Comparison of ENCODE assay signal across 23 mouse cellular contexts in the genomic region with DNA sequence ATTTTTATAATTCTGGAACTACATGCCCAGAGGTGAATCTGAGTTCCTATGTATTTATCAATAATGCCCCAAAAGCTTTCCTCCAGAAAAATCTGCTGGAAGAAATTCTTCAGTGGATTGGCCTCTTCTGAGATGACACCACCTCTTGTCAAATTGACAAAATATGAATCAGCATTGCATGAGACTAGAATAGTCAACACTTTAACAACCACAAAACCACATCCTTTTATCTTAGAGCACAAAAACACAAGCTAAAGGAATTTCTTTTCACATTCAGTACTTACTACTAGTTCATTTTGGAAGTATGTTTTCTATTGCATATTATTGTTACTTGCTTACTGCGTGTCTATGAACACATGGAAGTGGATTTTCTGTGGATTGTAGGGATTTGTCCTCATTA.
A peak's percentile ranks its signal among the peaks of the same experiment; 100 is the strongest.
DNase-seq lines count a peak whose midpoint lies in the region; ATAC-seq and TF ChIP-seq lines count a peak whose summit lies in the region.
"Had no signal": no experiment of that assay in that cellular context is flagged by ENCODE, and none has a peak within 500 bp of the region (broad histone marks: within the 10 kb centered on the region; RNA-seq: fewer than 3 reads in every experiment).

No protein-coding gene starts in this region.

- H3K4me2 ChIP-seq in midbrain, embryonic 11.5 days = no peak overlapping the region
- H3K4me2 ChIP-seq in midbrain, postnatal 0 days (ENCODE audit: low read depth, low read length, poor library complexity, severe bottlenecking) = no peak overlapping the region
- H3K4me2 ChIP-seq: embryonic facial prominence, embryonic 15.5 days; heart, embryonic 13.5 days; hindbrain, embryonic 12.5 days; intestine, embryonic 15.5 days had no signal

- 93% methylated on average over 1 of the region's 1 CpGs for WGBS in midbrain, embryonic 11.5 days
- WGBS in midbrain, postnatal 0 days = 89% methylated on average over 1 of the region's 1 CpGs

- H3K4me3 ChIP-seq in midbrain, embryonic 11.5 days (ENCODE audit: low read depth, low read length) = no peak overlapping the region
- no peak overlapping the region for H3K4me3 ChIP-seq in midbrain, postnatal 0 days (ENCODE audit: low read depth, low read length)
- H3K4me3 ChIP-seq: embryonic facial prominence, embryonic 15.5 days; erythroblast, embryonic 14.5 days; forebrain, embryonic 10.5 days; gastrocnemius, adult 2 months; heart, embryonic 13.5 days; hindbrain, embryonic 12.5 days; intestine, embryonic 15.5 days had no signal

- ATAC-seq in midbrain, embryonic 11.5 days (ENCODE audit: low FRiP score) = no peak
- ATAC-seq in midbrain, postnatal 0 days (ENCODE audit: low FRiP score) = no peak
- ATAC-seq in common myeloid progenitor, adult 5-6 weeks (replicated peaks; ENCODE audit: low read depth, poor library complexity, severe bottlenecking) = peak; percentile 58
- ATAC-seq in megakaryocyte progenitor cell, adult 5-6 weeks (replicated peaks; ENCODE audit: poor library complexity) = peak; percentile 23; the same call in 1 of the 2 replicates
- ATAC-seq: forebrain, embryonic 14.5 days; hindbrain, embryonic 16.5 days; intestine, embryonic 15.5 days had no signal

- H3K9ac ChIP-seq in midbrain, embryonic 11.5 days (ENCODE audit: low read length) = no peak overlapping the region
- no peak overlapping the region for H3K9ac ChIP-seq in midbrain, postnatal 0 days (replicated peaks; ENCODE audit: low read length, poor library complexity, severe bottlenecking)
- H3K9ac ChIP-seq: embryonic facial prominence, embryonic 15.5 days; heart, embryonic 13.5 days; hindbrain, embryonic 12.5 days; intestine, embryonic 15.5 days had no signal

- no peaks in the 10 kb centered on the region for H3K36me3 ChIP-seq in midbrain, embryonic 11.5 days (ENCODE audit: control insufficient read depth, insufficient read depth, low read length)
- H3K36me3 ChIP-seq in midbrain, postnatal 0 days (ENCODE audit: insufficient read depth, low read length) = no peaks in the 10 kb centered on the region
- H3K36me3 ChIP-seq: embryonic facial prominence, embryonic 15.5 days; forebrain, embryonic 10.5 days; G1E; heart, embryonic 13.5 days; hindbrain, embryonic 12.5 days; intestine, embryonic 15.5 days had no signal

- TF ChIP-seq CTCF in midbrain, postnatal 0 days (IDR thresholded peaks at IDR 0.05) = no peak

- no peak overlapping the region for H3K27ac ChIP-seq in midbrain, embryonic 11.5 days (ENCODE audit: low read depth, low read length)
- H3K27ac ChIP-seq in midbrain, postnatal 0 days (ENCODE audit: low read depth, low read length) = no peak overlapping the region
- H3K27ac ChIP-seq: embryonic facial prominence, embryonic 15.5 days; forebrain, embryonic 10.5 days; gastrocnemius, adult 2 months; heart, embryonic 13.5 days; hindbrain, embryonic 12.5 days; intestine, embryonic 15.5 days had no signal

- peak; percentile 10 for DNase-seq in midbrain, embryonic 11.5 days (ENCODE audit: low spot score, missing footprints)
- DNase-seq in midbrain, postnatal 0 days (ENCODE audit: low spot score) = no peak
- DNase-seq in cerebellum, postnatal 25 days = no peak
- no peak for DNase-seq in left cerebral cortex, adult 8-10 months (ENCODE audit: low spot score in 2 of 2)
- DNase-seq in layer of hippocampus, postnatal 25 days (ENCODE audit: extremely low spot score in 1 of 2, low spot score in 1 of 2) = no peak
- DNase-seq: adrenal gland, postnatal 25 days; cerebellum, adult 18-20 months; cerebellum, adult 9-11 months; embryo, embryonic 11 days; gastrocnemius, adult 2 months; gastrocnemius, postnatal 25 days; heart, postnatal 4 days had no signal

- no peaks in the 10 kb centered on the region for H3K27me3 ChIP-seq in midbrain, embryonic 11.5 days (ENCODE audit: control insufficient read depth, insufficient read depth, low read length)
- H3K27me3 ChIP-seq in midbrain, postnatal 0 days (ENCODE audit: insufficient read depth, low read length) = no peaks in the 10 kb centered on the region
- H3K27me3 ChIP-seq: embryonic facial prominence, embryonic 15.5 days; heart, embryonic 13.5 days; hindbrain, embryonic 12.5 days; intestine, embryonic 15.5 days had no signal

- no peaks in the 10 kb centered on the region for H3K4me1 ChIP-seq in midbrain, embryonic 11.5 days (ENCODE audit: control insufficient read depth, insufficient read depth, low read length)
- H3K4me1 ChIP-seq in midbrain, postnatal 0 days (ENCODE audit: insufficient read depth, low read length) = no peaks in the 10 kb centered on the region
- H3K4me1 ChIP-seq: embryonic facial prominence, embryonic 15.5 days; forebrain, embryonic 10.5 days; heart, embryonic 13.5 days; hindbrain, embryonic 12.5 days; intestine, embryonic 15.5 days had no signal

- no peaks in the 10 kb centered on the region for H3K9me3 ChIP-seq in midbrain, embryonic 11.5 days (ENCODE audit: control insufficient read depth, low read length)
- H3K9me3 ChIP-seq in midbrain, postnatal 0 days (ENCODE audit: low read length) = no peaks in the 10 kb centered on the region
- H3K9me3 ChIP-seq: embryonic facial prominence, embryonic 15.5 days; forebrain, embryonic 10.5 days; G1E; heart, embryonic 13.5 days; hindbrain, embryonic 12.5 days; intestine, embryonic 15.5 days had no signal

Comparison
In these comparisons a context has a peak if more than half of its experiments do, and no peak if none do; other contexts are left out.
1. ATAC-seq: peak in common myeloid progenitor, adult 5-6 weeks (single experiment) and megakaryocyte progenitor cell, adult 5-6 weeks (single experiment); none in midbrain, embryonic 11.5 days (single experiment) and midbrain, postnatal 0 days (single experiment).